Mouse (Mus musculus): ENCODE data around the gene Igf2. TPM values are rescaled to one million over a fixed set of nuclear protein-coding genes. Genes with fewer than 3 reads are reported as not detected.

Gene Igf2
- polyA plus RNA-seq, 1 experiment from 2014 or later: 1,178 TPM

GRCm38 (mm10) chr7:142658681-142659180 is 7.9 kb downstream of the Igf2 start:
- peak overlapping the region; percentile 73 for H3K9ac ChIP-seq
- WGBS: under 1% methylated on average over 38 of the region's 40 CpGs
- peak; percentile 3; the same call in 1 of the 2 replicates for ATAC-seq (replicated peaks; ENCODE audit: insufficient number of reproducible peaks, insufficient read depth, low FRiP score, low read depth)

DNA sequence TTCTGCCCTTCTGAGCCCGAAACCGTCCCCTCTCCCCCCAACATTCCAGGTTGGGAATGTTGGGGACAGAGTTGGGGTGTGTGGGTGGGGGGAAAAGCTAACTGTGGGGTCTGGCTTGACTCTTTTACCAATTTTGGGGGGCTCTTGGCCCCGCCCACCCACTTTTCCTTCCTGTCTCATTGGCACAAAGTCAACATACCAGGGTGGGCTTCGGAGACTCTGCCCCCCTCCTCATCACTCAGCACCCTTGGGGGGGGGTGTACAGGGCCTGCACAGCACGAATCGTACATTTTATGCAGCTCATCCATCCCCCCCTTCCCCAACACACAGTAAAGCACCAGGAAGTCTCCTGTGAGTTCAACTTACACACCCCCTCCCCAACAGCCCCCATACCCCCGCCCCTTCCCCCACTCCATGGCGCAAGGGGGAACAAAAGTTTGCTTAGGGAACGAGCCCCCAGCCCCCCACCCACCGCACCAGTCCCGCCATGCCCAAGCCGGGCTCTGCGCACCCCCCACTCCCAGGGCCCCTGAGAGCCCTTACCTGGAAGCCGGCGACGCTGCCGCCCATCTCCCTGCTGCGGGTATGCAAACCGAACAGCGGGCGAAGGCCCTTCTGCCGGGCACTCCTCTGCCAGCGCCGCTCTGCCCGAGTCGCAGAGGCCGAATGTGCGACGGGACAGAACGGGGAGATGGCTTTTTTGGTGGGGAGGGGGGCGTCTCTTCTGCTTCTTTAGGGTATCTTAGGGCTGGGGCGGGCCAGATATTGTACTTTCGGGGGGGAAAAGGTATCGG is 8.6 kb downstream of the Igf2 start:
- H3K4me1 ChIP-seq (replicated peaks): peaks cover 51% of the 10 kb centered on the region
- peak overlapping the region; percentile 70 for H3K4me3 ChIP-seq
- no peak for ATAC-seq (replicated peaks; ENCODE audit: insufficient number of reproducible peaks, insufficient read depth, low FRiP score, low read depth)
- under 1% methylated on average over 32 of the region's 34 CpGs for WGBS
- peaks cover 15% of the 10 kb centered on the region; the same call in 1 of the 2 replicates for H3K36me3 ChIP-seq
- H3K4me2 ChIP-seq: peak overlapping the region; percentile 78
- H3K9ac ChIP-seq: peak overlapping the region; percentile 73
- H3K27ac ChIP-seq: peak overlapping the region; percentile 97
- H3K27me3 ChIP-seq: peaks cover 86% of the 10 kb centered on the region
- no peaks in the 10 kb centered on the region for H3K9me3 ChIP-seq (replicated peaks)

More at GRCm38 (mm10) chr7:142658681-142659180, 7.9 kb downstream of the Igf2 start:
- Histone ChIP-seq H3K27me3 (peaks cover 90% of the 10 kb centered on the region), H3K4me3 (peak overlapping the region; percentile 70), H3K36me3 (peaks cover 11% of the 10 kb centered on the region; the same call in 1 of the 2 replicates), H3K27ac (peak overlapping the region; percentile 97), H3K4me2 (peak overlapping the region; percentile 78), H3K4me1 (replicated peaks) (peaks cover 54% of the 10 kb centered on the region), H3K9me3 (replicated peaks) (no peaks in the 10 kb centered on the region)

GRCm38 (mm10) chr7:142657341-142657791 is 9.2 kb downstream of the Igf2 start:
- peak overlapping the region; percentile 97 for H3K27ac ChIP-seq
- ATAC-seq (replicated peaks; ENCODE audit: insufficient number of reproducible peaks, insufficient read depth, low FRiP score, low read depth): peak; percentile 43
- H3K9me3 ChIP-seq (replicated peaks): no peaks in the 10 kb centered on the region
- H3K36me3 ChIP-seq: peaks cover 19% of the 10 kb centered on the region; the same call in 1 of the 2 replicates
- H3K4me2 ChIP-seq: peak overlapping the region; percentile 78
- WGBS: 17% methylated on average over 7 of the region's 9 CpGs
- H3K4me3 ChIP-seq: peak overlapping the region; percentile 70
- peaks cover 80% of the 10 kb centered on the region for H3K27me3 ChIP-seq
- H3K4me1 ChIP-seq (replicated peaks): peaks cover 51% of the 10 kb centered on the region
- H3K9ac ChIP-seq: peak overlapping the region; percentile 73

DNA sequence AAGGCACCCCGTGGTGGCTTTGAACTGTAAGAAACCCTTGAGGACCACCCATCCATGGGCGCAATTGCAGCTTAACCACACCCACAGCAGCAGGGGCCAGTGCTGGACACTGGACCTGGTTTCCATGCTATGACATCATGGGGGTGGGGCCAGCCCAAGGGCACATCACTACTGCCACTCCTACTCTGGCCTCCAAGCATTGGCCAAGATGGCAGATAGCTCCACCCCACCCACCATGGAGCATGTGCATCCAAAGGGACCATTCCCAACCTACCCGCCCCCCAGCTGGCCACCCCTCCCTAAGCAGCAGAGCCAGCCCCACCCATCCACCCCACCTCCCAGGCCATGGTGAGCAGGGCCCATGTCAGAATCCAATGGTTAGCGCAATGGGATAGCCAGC is 10.6 kb downstream of the Igf2 start:
- H3K27me3 ChIP-seq: peaks cover 70% of the 10 kb centered on the region
- WGBS: 35% methylated on average over 4 of the region's 4 CpGs
- peak overlapping the region; percentile 66 for H3K27ac ChIP-seq
- H3K9ac ChIP-seq: peak overlapping the region; percentile 68
- peaks cover 28% of the 10 kb centered on the region; the same call in 1 of the 2 replicates for H3K36me3 ChIP-seq
- H3K4me2 ChIP-seq: peak overlapping the region; percentile 78
- peak; percentile 36 for ATAC-seq (replicated peaks; ENCODE audit: insufficient number of reproducible peaks, insufficient read depth, low FRiP score, low read depth)
- H3K9me3 ChIP-seq (replicated peaks): no peaks in the 10 kb centered on the region
- H3K4me1 ChIP-seq (replicated peaks): peaks cover 51% of the 10 kb centered on the region
- peak overlapping the region; percentile 70 for H3K4me3 ChIP-seq

GRCm38 (mm10) chr7:142655633-142656032 is 11.0 kb downstream of the Igf2 start:
- Histone ChIP-seq H3K27me3 (peaks cover 66% of the 10 kb centered on the region), H3K9ac (peak overlapping the region; percentile 68), H3K9me3 (replicated peaks) (no peaks in the 10 kb centered on the region), H3K4me1 (replicated peaks) (peaks cover 47% of the 10 kb centered on the region), H3K4me3 (peak overlapping the region; percentile 70), H3K36me3 (peaks cover 28% of the 10 kb centered on the region; the same call in 1 of the 2 replicates), H3K27ac (peak overlapping the region; percentile 66), H3K4me2 (peak overlapping the region; percentile 78)
- WGBS: 24% methylated on average over 11 of the region's 11 CpGs
- ATAC-seq (replicated peaks; ENCODE audit: insufficient number of reproducible peaks, insufficient read depth, low FRiP score, low read depth): no peak

GRCm38 (mm10) chr7:142653726-142654125 is 12.9 kb downstream of the Igf2 start:
- H3K4me2 ChIP-seq: peak overlapping the region; percentile 78; the same call in 1 of the 2 replicates
- H3K36me3 ChIP-seq: peaks cover 28% of the 10 kb centered on the region; the same call in 1 of the 2 replicates
- ATAC-seq (replicated peaks; ENCODE audit: insufficient number of reproducible peaks, insufficient read depth, low FRiP score, low read depth): no peak
- H3K27ac ChIP-seq: peak overlapping the region; percentile 46
- H3K27me3 ChIP-seq: peaks cover 47% of the 10 kb centered on the region
- H3K9me3 ChIP-seq (replicated peaks): no peaks in the 10 kb centered on the region
- H3K4me3 ChIP-seq: no peak overlapping the region
- peaks cover 32% of the 10 kb centered on the region for H3K4me1 ChIP-seq (replicated peaks)
- peak overlapping the region; percentile 12; the same call in 1 of the 2 replicates for H3K9ac ChIP-seq
- WGBS: 29% methylated on average over 18 of the region's 18 CpGs

- H3K27me3 ChIP-seq: no peaks in the 10 kb centered on the region
- H3K9ac ChIP-seq: no peak overlapping the region
- H3K4me1 ChIP-seq (replicated peaks): peaks cover 20% of the 10 kb centered on the region
- 58% methylated on average over 6 of the region's 6 CpGs for WGBS
- 0 out of 2 replicates have a peak, but pooled peaks cover 3% of the 10 kb centered on the region for H3K36me3 ChIP-seq
- no peak overlapping the region for H3K27ac ChIP-seq
- no peaks in the 10 kb centered on the region for H3K9me3 ChIP-seq (replicated peaks)
- no peak overlapping the region for H3K4me2 ChIP-seq
- H3K4me3 ChIP-seq: no peak overlapping the region
- ATAC-seq (replicated peaks; ENCODE audit: insufficient number of reproducible peaks, insufficient read depth, low FRiP score, low read depth): no peak
Observed at GRCm38 (mm10) chr7:142646676-142647075, 19.9 kb downstream of the Igf2 start.

DNA sequence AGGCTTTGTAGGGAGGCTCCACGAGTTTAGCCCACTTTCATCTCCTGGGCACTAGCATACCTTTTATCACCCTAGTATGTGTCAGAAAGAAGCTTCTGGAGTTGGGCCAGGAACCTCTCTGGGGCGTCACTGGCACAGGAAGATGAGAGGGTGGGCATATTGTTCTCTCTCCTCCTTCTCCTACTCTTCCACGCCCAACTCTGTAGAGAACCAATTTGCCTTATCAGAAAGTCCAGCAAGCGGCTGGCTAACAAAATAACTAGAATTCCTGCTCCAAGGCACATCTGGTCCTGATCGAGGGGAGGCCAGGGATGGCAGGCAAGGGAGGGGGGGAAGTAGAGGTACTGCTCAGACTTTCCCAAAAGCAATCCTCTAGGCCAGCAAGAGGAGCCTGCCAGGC is 21.6 kb downstream of the Igf2 start:
- 5% methylated on average over 5 of the region's 5 CpGs for WGBS
- Histone ChIP-seq H3K36me3 (no peaks in the 10 kb centered on the region), H3K4me3 (no peak overlapping the region), H3K4me1 (replicated peaks) (peaks cover 20% of the 10 kb centered on the region), H3K4me2 (0 out of 2 replicates have a peak overlapping the region, but pooled peaks have one; percentile 14), H3K9me3 (replicated peaks) (no peaks in the 10 kb centered on the region), H3K27me3 (no peaks in the 10 kb centered on the region), H3K27ac (peak overlapping the region; percentile 88), H3K9ac (no peak overlapping the region)
- peak; percentile 83 for ATAC-seq (replicated peaks; ENCODE audit: insufficient number of reproducible peaks, insufficient read depth, low FRiP score, low read depth)

GRCm38 (mm10) chr7:142636178-142636577 is 30.4 kb downstream of the Igf2 start:
- Histone ChIP-seq H3K9me3 (replicated peaks) (no peaks in the 10 kb centered on the region), H3K36me3 (no peaks in the 10 kb centered on the region), H3K27me3 (no peaks in the 10 kb centered on the region), H3K4me1 (replicated peaks) (no peaks in the 10 kb centered on the region), H3K27ac (no peak overlapping the region), H3K4me2 (no peak overlapping the region), H3K4me3 (no peak overlapping the region), H3K9ac (no peak overlapping the region)
- ATAC-seq (replicated peaks; ENCODE audit: insufficient number of reproducible peaks, insufficient read depth, low FRiP score, low read depth): no peak

DNA sequence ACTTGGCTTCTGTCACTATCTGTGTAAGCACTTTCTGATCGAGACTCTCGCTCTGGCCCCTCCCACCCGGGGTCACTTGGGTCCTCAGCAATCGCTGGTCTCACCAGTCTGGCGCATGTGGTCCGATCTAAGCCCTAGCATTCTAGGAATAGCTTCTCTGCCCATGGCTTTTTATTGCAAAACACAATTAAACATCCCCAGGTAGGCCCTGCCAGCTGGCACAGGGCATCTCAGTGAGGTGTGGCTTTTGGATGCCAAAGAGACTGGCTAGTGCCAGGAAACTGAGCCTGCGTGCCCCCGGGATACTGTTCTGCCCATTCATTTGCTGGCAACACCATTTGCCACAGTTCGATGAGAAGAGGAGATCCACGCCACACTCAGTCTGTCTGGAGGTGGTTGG is 35.9 kb downstream of the Igf2 start:
- no peak overlapping the region for H3K27ac ChIP-seq
- H3K9me3 ChIP-seq (replicated peaks): no peaks in the 10 kb centered on the region
- no peak overlapping the region for H3K4me3 ChIP-seq
- no peaks in the 10 kb centered on the region for H3K4me1 ChIP-seq (replicated peaks)
- H3K36me3 ChIP-seq: no peaks in the 10 kb centered on the region
- no peak for ATAC-seq (replicated peaks; ENCODE audit: insufficient number of reproducible peaks, insufficient read depth, low FRiP score, low read depth)
- H3K27me3 ChIP-seq: no peaks in the 10 kb centered on the region
- H3K9ac ChIP-seq: no peak overlapping the region
- no peak overlapping the region for H3K4me2 ChIP-seq
- 70% methylated on average over 10 of the region's 10 CpGs for WGBS

- Histone ChIP-seq H3K9ac (no peak overlapping the region), H3K4me3 (no peak overlapping the region), H3K4me2 (no peak overlapping the region), H3K36me3 (no peaks in the 10 kb centered on the region), H3K9me3 (replicated peaks) (no peaks in the 10 kb centered on the region), H3K4me1 (replicated peaks) (no peaks in the 10 kb centered on the region), H3K27me3 (no peaks in the 10 kb centered on the region), H3K27ac (no peak overlapping the region)
- WGBS: 79% methylated on average over 6 of the region's 6 CpGs
- ATAC-seq (replicated peaks; ENCODE audit: insufficient number of reproducible peaks, insufficient read depth, low FRiP score, low read depth): no peak
Observed at GRCm38 (mm10) chr7:142629806-142630205, 36.8 kb downstream of the Igf2 start.
